Mouse (Mus musculus): ENCODE data around the gene Hoga1.

The Hoga1 gene

GRCm38 (mm10) chr19:42045269-42046102 lies at the start of gene Hoga1:
Gene Hoga1, plus strand, starts transcription at chr19:42045610.
- DNase-seq (ENCODE audit: low spot score) = peak; percentile 93

GRCm38 (mm10) chr19:41997090-41997489 lies 48.3 kb upstream of the Hoga1 start:
- DNase-seq (ENCODE audit: low spot score) = no peak

- no peak for DNase-seq (ENCODE audit: low spot score)
These were observed 46.5 kb upstream of the Hoga1 start for GRCm38 (mm10) chr19:41998770-41999548.

GRCm38 (mm10) chr19:41999688-42000283 lies 45.6 kb upstream of the Hoga1 start:
- DNase-seq (ENCODE audit: low spot score) = no peak

GRCm38 (mm10) chr19:42000446-42000958 lies 44.9 kb upstream of the Hoga1 start:
- no peak for DNase-seq (ENCODE audit: low spot score)

- no peak for DNase-seq (ENCODE audit: low spot score)
These were observed 44.0 kb upstream of the Hoga1 start for GRCm38 (mm10) chr19:42001253-42001980.

GRCm38 (mm10) chr19:42004258-42004657 lies 41.2 kb upstream of the Hoga1 start:
- no peak for DNase-seq (ENCODE audit: low spot score)

- DNase-seq (ENCODE audit: low spot score) = no peak
These were observed 39.8 kb upstream of the Hoga1 start for GRCm38 (mm10) chr19:42005616-42006015.

GRCm38 (mm10) chr19:42006568-42006967 lies 38.8 kb upstream of the Hoga1 start:
- no peak for DNase-seq (ENCODE audit: low spot score)

GRCm38 (mm10) chr19:42008586-42008985 lies 36.8 kb upstream of the Hoga1 start:
- DNase-seq (ENCODE audit: low spot score) = no peak

GRCm38 (mm10) chr19:42009067-42009466 lies 36.3 kb upstream of the Hoga1 start:
- no peak for DNase-seq (ENCODE audit: low spot score)

- no peak for DNase-seq (ENCODE audit: low spot score)
These were observed 35.0 kb upstream of the Hoga1 start for GRCm38 (mm10) chr19:42010436-42010835.

- DNase-seq (ENCODE audit: low spot score) = no peak
These were observed 34.3 kb upstream of the Hoga1 start for GRCm38 (mm10) chr19:42011123-42011522.

- no peak for DNase-seq (ENCODE audit: low spot score)
These were observed 31.1 kb upstream of the Hoga1 start for GRCm38 (mm10) chr19:42014231-42014825.

- DNase-seq (ENCODE audit: low spot score) = no peak
These were observed 30.4 kb upstream of the Hoga1 start for GRCm38 (mm10) chr19:42015001-42015400.

GRCm38 (mm10) chr19:42016251-42016650 lies 29.2 kb upstream of the Hoga1 start:
- no peak for DNase-seq (ENCODE audit: low spot score)

GRCm38 (mm10) chr19:42016840-42017239 lies 28.6 kb upstream of the Hoga1 start:
- no peak for DNase-seq (ENCODE audit: low spot score)

- peak; percentile 24 for DNase-seq (ENCODE audit: low spot score)
These were observed 27.8 kb upstream of the Hoga1 start for GRCm38 (mm10) chr19:42017399-42018247.

- peak; percentile 62 for DNase-seq (ENCODE audit: low spot score)
These were observed 26.3 kb upstream of the Hoga1 start for GRCm38 (mm10) chr19:42019011-42019522.

Data from embryo, embryonic 10 days (tissue).